ENCODE assay signal across 9 mouse cellular contexts in the genomic region with DNA sequence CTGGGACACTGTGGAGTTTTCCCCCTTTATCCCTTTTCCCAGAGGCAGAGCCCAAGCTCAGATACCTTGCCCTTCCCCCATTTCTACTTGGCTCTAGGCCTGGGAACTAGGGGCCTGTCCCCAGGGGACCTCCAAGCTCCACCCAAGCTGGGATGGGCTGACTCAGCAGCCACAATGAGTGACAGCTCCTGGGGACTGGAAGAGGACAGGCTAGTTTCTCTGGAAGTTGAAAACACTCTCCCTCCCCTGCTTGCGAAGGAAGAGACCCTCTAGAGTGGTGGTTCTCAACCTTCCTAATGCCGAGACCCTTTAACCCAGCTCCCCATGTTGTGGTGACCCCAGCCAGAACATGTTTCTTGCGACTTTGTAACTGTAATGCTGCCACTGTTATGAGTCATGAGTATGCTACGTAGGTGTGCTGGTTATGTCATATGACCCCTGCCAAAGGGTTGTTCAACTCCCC. TPM values are rescaled to one million over a fixed set of nuclear protein-coding genes. Genes with fewer than 3 reads are reported as not detected.
DNase-seq lines count a peak whose midpoint lies in the region; ATAC-seq lines count a peak whose summit lies in the region.
"Had no signal": no experiment of that assay in that cellular context is flagged by ENCODE, and none has a peak within 500 bp of the region (broad histone marks: within the 10 kb centered on the region; RNA-seq: fewer than 3 reads in every experiment).

No protein-coding gene starts in this region.

- no peak for ATAC-seq in midbrain, embryonic 15.5 days (replicated peaks)
- 0 out of 2 replicates have a peak, but pooled peaks have one; percentile 39 for ATAC-seq in embryonic facial prominence, embryonic 12.5 days (ENCODE audit: insufficient number of reproducible peaks, insufficient read depth, low FRiP score, low TSS enrichment)
- ATAC-seq in intestine, embryonic 15.5 days: peak; percentile 62
- peak; percentile 52 for ATAC-seq in liver, embryonic 16.5 days (ENCODE audit: low read depth)

- H3K27ac ChIP-seq in midbrain, embryonic 10.5 days (replicated peaks): peak overlapping the region; percentile 52
- no peak overlapping the region for H3K27ac ChIP-seq in midbrain, embryonic 15.5 days
- H3K27ac ChIP-seq in embryonic facial prominence, embryonic 12.5 days: peak overlapping the region; percentile 67; the same call in 1 of the 2 replicates
- H3K27ac ChIP-seq in intestine, embryonic 15.5 days: 0 out of 2 replicates have a peak overlapping the region, but pooled peaks have one; percentile 2
- no peak overlapping the region for H3K27ac ChIP-seq in liver, embryonic 16.5 days (ENCODE audit: low read length)

- WGBS in midbrain, embryonic 10.5 days: 11% methylated on average over 4 of the region's 4 CpGs
- WGBS in midbrain, embryonic 15.5 days: 29% methylated on average over 4 of the region's 4 CpGs
- WGBS in embryonic facial prominence, embryonic 12.5 days: 21% methylated on average over 4 of the region's 4 CpGs
- WGBS in intestine, embryonic 15.5 days: 38% methylated on average over 4 of the region's 4 CpGs
- 34% methylated on average over 4 of the region's 4 CpGs for WGBS in liver, embryonic 16.5 days (ENCODE audit: insufficient replicate concordance)

- H3K4me2 ChIP-seq in midbrain, embryonic 15.5 days: no peak overlapping the region
- peak overlapping the region; percentile 19; the same call in 1 of the 2 replicates for H3K4me2 ChIP-seq in embryonic facial prominence, embryonic 12.5 days (replicated peaks)
- H3K4me2 ChIP-seq in intestine, embryonic 15.5 days (replicated peaks): peak overlapping the region; percentile 50
- no peak overlapping the region for H3K4me2 ChIP-seq in liver, embryonic 16.5 days (ENCODE audit: low read depth, low read length)

- peak overlapping the region; percentile 3; the same call in 1 of the 2 replicates for H3K4me3 ChIP-seq in midbrain, embryonic 10.5 days
- no peak overlapping the region for H3K4me3 ChIP-seq in midbrain, embryonic 15.5 days
- no peak overlapping the region for H3K4me3 ChIP-seq in embryonic facial prominence, embryonic 12.5 days
- H3K4me3 ChIP-seq in intestine, embryonic 15.5 days (replicated peaks): no peak overlapping the region
- no peak overlapping the region for H3K4me3 ChIP-seq in liver, embryonic 16.5 days (ENCODE audit: low read depth, low read length)
- H3K4me3 ChIP-seq: limb, embryonic 15.5 days had no signal

- no peaks in the 10 kb centered on the region for H3K9me3 ChIP-seq in midbrain, embryonic 10.5 days (replicated peaks)
- no peaks in the 10 kb centered on the region for H3K9me3 ChIP-seq in midbrain, embryonic 15.5 days
- no peaks in the 10 kb centered on the region for H3K9me3 ChIP-seq in embryonic facial prominence, embryonic 12.5 days
- no peaks in the 10 kb centered on the region for H3K9me3 ChIP-seq in intestine, embryonic 15.5 days
- no peaks in the 10 kb centered on the region for H3K9me3 ChIP-seq in liver, embryonic 16.5 days (replicated peaks; ENCODE audit: control insufficient read depth, low read length)
- H3K9me3 ChIP-seq: limb, embryonic 15.5 days had no signal

- peak; percentile 42 for DNase-seq in midbrain, embryonic 10.5 days (ENCODE audit: low spot score)
- no peak for DNase-seq in thymus, postnatal 10 days (ENCODE audit: low spot score in 2 of 2)
- no peak for DNase-seq in frontal cortex, postnatal 36 days (ENCODE audit: low spot score in 2 of 2)
- DNase-seq in testis, postnatal 14 days (ENCODE audit: low spot score): no peak

- H3K9ac ChIP-seq in midbrain, embryonic 15.5 days: no peak overlapping the region
- H3K9ac ChIP-seq in embryonic facial prominence, embryonic 12.5 days: no peak overlapping the region
- no peak overlapping the region for H3K9ac ChIP-seq in intestine, embryonic 15.5 days
- H3K9ac ChIP-seq in liver, embryonic 16.5 days (ENCODE audit: low read depth, low read length): no peak overlapping the region
- H3K9ac ChIP-seq: limb, embryonic 15.5 days had no signal

- H3K27me3 ChIP-seq in midbrain, embryonic 10.5 days (ENCODE audit: low read depth, poor library complexity, severe bottlenecking): peaks cover 64% of the 10 kb centered on the region
- 0 out of 2 replicates have a peak, but pooled peaks cover 5% of the 10 kb centered on the region for H3K27me3 ChIP-seq in midbrain, embryonic 15.5 days (replicated peaks)
- peaks cover 32% of the 10 kb centered on the region for H3K27me3 ChIP-seq in embryonic facial prominence, embryonic 12.5 days
- H3K27me3 ChIP-seq in intestine, embryonic 15.5 days (replicated peaks): no peaks in the 10 kb centered on the region
- no peaks in the 10 kb centered on the region for H3K27me3 ChIP-seq in liver, embryonic 16.5 days (ENCODE audit: control insufficient read depth, insufficient read depth, low read depth, low read length)

- no peaks in the 10 kb centered on the region for H3K36me3 ChIP-seq in midbrain, embryonic 10.5 days
- H3K36me3 ChIP-seq in midbrain, embryonic 15.5 days (replicated peaks): no peaks in the 10 kb centered on the region
- H3K36me3 ChIP-seq in embryonic facial prominence, embryonic 12.5 days: no peaks in the 10 kb centered on the region
- no peaks in the 10 kb centered on the region for H3K36me3 ChIP-seq in intestine, embryonic 15.5 days
- peaks cover 2% of the 10 kb centered on the region; the same call in 1 of the 2 replicates for H3K36me3 ChIP-seq in liver, embryonic 16.5 days (ENCODE audit: control insufficient read depth, insufficient read depth)
- H3K36me3 ChIP-seq: limb, embryonic 15.5 days had no signal

- H3K4me1 ChIP-seq in midbrain, embryonic 10.5 days: peaks cover 70% of the 10 kb centered on the region
- H3K4me1 ChIP-seq in midbrain, embryonic 15.5 days: peaks cover 42% of the 10 kb centered on the region
- H3K4me1 ChIP-seq in embryonic facial prominence, embryonic 12.5 days: peaks cover 67% of the 10 kb centered on the region
- H3K4me1 ChIP-seq in intestine, embryonic 15.5 days (replicated peaks): peaks cover 69% of the 10 kb centered on the region
- peaks cover 40% of the 10 kb centered on the region for H3K4me1 ChIP-seq in liver, embryonic 16.5 days (ENCODE audit: control insufficient read depth, low read depth, low read length)

RNA-seq across cellular contexts. Expression of gene Slc9a3r1, which starts 9.7 kb away (rescaled TPM):
- 36.8 and 37.8 TPM in 2 replicates for polyA plus RNA-seq in midbrain, embryonic 10.5 days (2016; fragmentation: Nextera tagmentation; extraction: Ambion mirVana)
- polyA plus RNA-seq in midbrain, embryonic 15.5 days (2015; fragmentation: Nextera tagmentation; extraction: Ambion mirVana): 46.4 and 54.6 TPM in 2 replicates
- 34.6 and 35.4 TPM in 2 replicates for polyA plus RNA-seq in embryonic facial prominence, embryonic 12.5 days (2016; fragmentation: Nextera tagmentation; extraction: Ambion mirVana)
- polyA plus RNA-seq in intestine, embryonic 15.5 days (2015; fragmentation: Nextera tagmentation; extraction: Ambion mirVana): 252 and 270 TPM in 2 replicates
- polyA plus RNA-seq in liver, embryonic 16.5 days (2015; fragmentation: Nextera tagmentation; extraction: Ambion mirVana): 78.8 and 88.7 TPM in 2 replicates

RNA-seq across cellular contexts. Expression of gene Tmem104, which starts 14.4 kb away (rescaled TPM):
- 7.1 and 11.3 TPM in 2 replicates for polyA plus RNA-seq in midbrain, embryonic 10.5 days (2016; fragmentation: Nextera tagmentation; extraction: Ambion mirVana)
- polyA plus RNA-seq in midbrain, embryonic 15.5 days (2015; fragmentation: Nextera tagmentation; extraction: Ambion mirVana): 12.6 and 15.3 TPM in 2 replicates
- 10.1 and 13.4 TPM in 2 replicates for polyA plus RNA-seq in embryonic facial prominence, embryonic 12.5 days (2016; fragmentation: Nextera tagmentation; extraction: Ambion mirVana)
- 9.3 and 12.2 TPM in 2 replicates for polyA plus RNA-seq in intestine, embryonic 15.5 days (2015; fragmentation: Nextera tagmentation; extraction: Ambion mirVana)
- polyA plus RNA-seq in liver, embryonic 16.5 days (2015; fragmentation: Nextera tagmentation; extraction: Ambion mirVana): 5.9 and 6.4 TPM in 2 replicates

RNA-seq across cellular contexts. Expression of gene Nat9, which starts 14.8 kb away (rescaled TPM):
- polyA plus RNA-seq in midbrain, embryonic 10.5 days (2016; fragmentation: Nextera tagmentation; extraction: Ambion mirVana): 17.8 and 19.5 TPM in 2 replicates
- 22.5 and 25.5 TPM in 2 replicates for polyA plus RNA-seq in midbrain, embryonic 15.5 days (2015; fragmentation: Nextera tagmentation; extraction: Ambion mirVana)
- 21.8 and 23.7 TPM in 2 replicates for polyA plus RNA-seq in embryonic facial prominence, embryonic 12.5 days (2016; fragmentation: Nextera tagmentation; extraction: Ambion mirVana)
- polyA plus RNA-seq in intestine, embryonic 15.5 days (2015; fragmentation: Nextera tagmentation; extraction: Ambion mirVana): 20.5 and 20.6 TPM in 2 replicates
- polyA plus RNA-seq in liver, embryonic 16.5 days (2015; fragmentation: Nextera tagmentation; extraction: Ambion mirVana): 12.7 TPM in 2 replicates

RNA-seq across cellular contexts. Expression of gene Cd300lf, which starts 39.1 kb away (rescaled TPM):
- 0.21 TPM in 1 of 2 replicates, not detected in the other for polyA plus RNA-seq in midbrain, embryonic 10.5 days (2016; fragmentation: Nextera tagmentation; extraction: Ambion mirVana)
- 0.20 and 0.27 TPM in 2 replicates for polyA plus RNA-seq in midbrain, embryonic 15.5 days (2015; fragmentation: Nextera tagmentation; extraction: Ambion mirVana)
- 0.28 TPM in 1 of 2 replicates, not detected in the other for polyA plus RNA-seq in embryonic facial prominence, embryonic 12.5 days (2016; fragmentation: Nextera tagmentation; extraction: Ambion mirVana)
- 0.85 and 1.2 TPM in 2 replicates for polyA plus RNA-seq in intestine, embryonic 15.5 days (2015; fragmentation: Nextera tagmentation; extraction: Ambion mirVana)
- 4.0 and 5.5 TPM in 2 replicates for polyA plus RNA-seq in liver, embryonic 16.5 days (2015; fragmentation: Nextera tagmentation; extraction: Ambion mirVana)

Comparison
In these comparisons a context has a peak if more than half of its experiments do, and no peak if none do; other contexts are left out.
1. H3K27ac ChIP-seq: peak in midbrain, embryonic 10.5 days (single experiment), embryonic facial prominence, embryonic 12.5 days (single experiment) and intestine, embryonic 15.5 days (single experiment); none in midbrain, embryonic 15.5 days (single experiment) and liver, embryonic 16.5 days (single experiment).
2. H3K4me2 ChIP-seq: peak in embryonic facial prominence, embryonic 12.5 days (single experiment) and intestine, embryonic 15.5 days (single experiment); none in midbrain, embryonic 15.5 days (single experiment) and liver, embryonic 16.5 days (single experiment).